Mouse (Mus musculus): ENCODE results near the gene Gtf2a2.

Gtf2a2 gene

GRCm38 (mm10) chr9:70012408-70012901 is at the start of gene Gtf2a2:
Gtf2a2 (plus strand) TSS chr9:70012550.
- peak; percentile 76 for DNase-seq (ENCODE audit: low spot score)

GRCm38 (mm10) chr9:69964370-69964769 is 48.0 kb upstream of the Gtf2a2 start:
- no peak for DNase-seq (ENCODE audit: low spot score)

GRCm38 (mm10) chr9:69985526-69985925 is 26.8 kb upstream of the Gtf2a2 start:
- DNase-seq (ENCODE audit: low spot score), result no peak

GRCm38 (mm10) chr9:69986063-69986462 is 26.3 kb upstream of the Gtf2a2 start:
- DNase-seq (ENCODE audit: low spot score), result no peak

GRCm38 (mm10) chr9:69986571-69986970 is 25.8 kb upstream of the Gtf2a2 start:
- no peak for DNase-seq (ENCODE audit: low spot score)

- DNase-seq (ENCODE audit: low spot score), result peak; percentile 69
These were observed 24.8 kb upstream of the Gtf2a2 start for GRCm38 (mm10) chr9:69987579-69987978.

GRCm38 (mm10) chr9:69988706-69989302 is 23.5 kb upstream of the Gtf2a2 start:
- no peak for DNase-seq (ENCODE audit: low spot score)

- peak; percentile 71 for DNase-seq (ENCODE audit: low spot score)
These were observed 22.8 kb upstream of the Gtf2a2 start, which contains the start of gene Bnip2 for GRCm38 (mm10) chr9:69989303-69990121. Bnip2 (plus strand) TSS chr9:69989466.

- DNase-seq (ENCODE audit: low spot score), result no peak
These were observed 22.0 kb upstream of the Gtf2a2 start for GRCm38 (mm10) chr9:69990346-69990745.

GRCm38 (mm10) chr9:69992841-69993277 is 19.5 kb upstream of the Gtf2a2 start:
- DNase-seq (ENCODE audit: low spot score), result no peak

GRCm38 (mm10) chr9:69993479-69993878 is 18.9 kb upstream of the Gtf2a2 start:
- no peak for DNase-seq (ENCODE audit: low spot score)

- no peak for DNase-seq (ENCODE audit: low spot score)
These were observed 17.8 kb upstream of the Gtf2a2 start for GRCm38 (mm10) chr9:69994547-69994946.

GRCm38 (mm10) chr9:69999318-69999717 is 13.0 kb upstream of the Gtf2a2 start:
- no peak for DNase-seq (ENCODE audit: low spot score)

- DNase-seq (ENCODE audit: low spot score), result no peak
These were observed 8.8 kb upstream of the Gtf2a2 start for GRCm38 (mm10) chr9:70003516-70003915.

- DNase-seq (ENCODE audit: low spot score), result no peak
These were observed 5.4 kb upstream of the Gtf2a2 start for GRCm38 (mm10) chr9:70006984-70007383.

GRCm38 (mm10) chr9:70007506-70008248 is 4.7 kb upstream of the Gtf2a2 start:
- DNase-seq (ENCODE audit: low spot score), result no peak

- DNase-seq (ENCODE audit: low spot score), result no peak
These were observed 2.5 kb upstream of the Gtf2a2 start for GRCm38 (mm10) chr9:70009754-70010304.

- no peak for DNase-seq (ENCODE audit: low spot score)
These were observed 1.4 kb upstream of the Gtf2a2 start for GRCm38 (mm10) chr9:70010781-70011473.

GRCm38 (mm10) chr9:70011537-70012407 is 578 bp upstream of the Gtf2a2 start:
- DNase-seq (ENCODE audit: low spot score), result no peak

- DNase-seq (ENCODE audit: low spot score), result no peak
These were observed 3.3 kb downstream of the Gtf2a2 start for GRCm38 (mm10) chr9:70015632-70016031.

GRCm38 (mm10) chr9:70018879-70019278 is 6.5 kb downstream of the Gtf2a2 start:
- no peak for DNase-seq (ENCODE audit: low spot score)
